ENCODE assay signal across 21 mouse cellular contexts in genomic region chr10:53470200-53470599, GRCm38 (mm10).
A peak's percentile ranks its signal among the peaks of the same experiment; 100 is the strongest.
DNase-seq lines count a peak whose midpoint lies in the region; ATAC-seq and TF ChIP-seq lines count a peak whose summit lies in the region.
"Had no signal": no experiment of that assay in that cellular context is flagged by ENCODE, and none has a peak within 500 bp of the region (broad histone marks: within the 10 kb centered on the region; RNA-seq: fewer than 3 reads in every experiment).

No protein-coding gene starts in this region.

- no peak for ATAC-seq in lung, embryonic 15.5 days (ENCODE audit: borderline replicate concordance, extremely low read depth, low FRiP score, low TSS enrichment)
- peak; percentile 82 for ATAC-seq in granulocyte monocyte progenitor cell, adult 5-6 weeks (replicated peaks; ENCODE audit: poor library complexity, severe bottlenecking)
- ATAC-seq in megakaryocyte progenitor cell, adult 5-6 weeks (replicated peaks; ENCODE audit: poor library complexity): peak; percentile 80
- ATAC-seq: activated CD4-positive, CD25-positive, alpha-beta regulatory T cell, adult 4 months; forebrain, embryonic 15.5 days had no signal

- no peaks in the 10 kb centered on the region for H3K36me3 ChIP-seq in lung, embryonic 15.5 days
- H3K36me3 ChIP-seq: embryonic facial prominence, embryonic 12.5 days; embryonic facial prominence, embryonic 15.5 days; forebrain, embryonic 12.5 days; forebrain, embryonic 15.5 days; heart, embryonic 13.5 days; hindbrain, embryonic 12.5 days; hindbrain, embryonic 15.5 days had no signal

- H3K27me3 ChIP-seq in lung, embryonic 15.5 days: no peaks in the 10 kb centered on the region
- H3K27me3 ChIP-seq: embryonic facial prominence, embryonic 12.5 days; embryonic facial prominence, embryonic 15.5 days; forebrain, embryonic 12.5 days; forebrain, embryonic 15.5 days; heart, embryonic 13.5 days; hindbrain, embryonic 12.5 days; hindbrain, embryonic 15.5 days had no signal

- H3K9ac ChIP-seq in lung, embryonic 15.5 days: no peak overlapping the region
- H3K9ac ChIP-seq: embryonic facial prominence, embryonic 12.5 days; embryonic facial prominence, embryonic 15.5 days; forebrain, embryonic 12.5 days; forebrain, embryonic 15.5 days; heart, embryonic 13.5 days; hindbrain, embryonic 12.5 days; hindbrain, embryonic 15.5 days had no signal

- H3K4me3 ChIP-seq in lung, embryonic 15.5 days: no peak overlapping the region
- no peak overlapping the region for H3K4me3 ChIP-seq in lung, adult 2 months (replicated peaks; ENCODE audit: extremely low read depth, low read depth, low read length)
- H3K4me3 ChIP-seq: embryonic facial prominence, embryonic 12.5 days; embryonic facial prominence, embryonic 15.5 days; forebrain, embryonic 12.5 days; forebrain, embryonic 15.5 days; heart, adult 2 months; heart, embryonic 10.5 days; heart, embryonic 13.5 days; hindbrain, embryonic 12.5 days; hindbrain, embryonic 15.5 days had no signal

- WGBS in lung, embryonic 15.5 days: 94% methylated on average over 3 of the region's 3 CpGs
- 82% methylated on average over 3 of the region's 3 CpGs for WGBS in lung, adult 2 months

- peaks cover 3% of the 10 kb centered on the region for H3K9me3 ChIP-seq in lung, embryonic 15.5 days
- H3K9me3 ChIP-seq: hindbrain, embryonic 15.5 days had no signal

- H3K4me1 ChIP-seq in lung, embryonic 15.5 days: peaks cover 22% of the 10 kb centered on the region
- H3K4me1 ChIP-seq in lung, adult 2 months (ENCODE audit: control insufficient read depth, insufficient read depth, low read length): peaks cover 32% of the 10 kb centered on the region
- H3K4me1 ChIP-seq: embryonic facial prominence, embryonic 12.5 days; embryonic facial prominence, embryonic 15.5 days; forebrain, embryonic 12.5 days; hindbrain, embryonic 12.5 days had no signal

- TF ChIP-seq POLR2A in lung, adult 2 months (IDR thresholded peaks at IDR 0.05; ENCODE audit: borderline replicate concordance, extremely low read depth, low read depth, low read length): no peak

- H3K27ac ChIP-seq in lung, embryonic 15.5 days: peak overlapping the region; percentile 31; the same call in 1 of the 2 replicates
- H3K27ac ChIP-seq: embryonic facial prominence, embryonic 12.5 days; embryonic facial prominence, embryonic 15.5 days; forebrain, embryonic 12.5 days; forebrain, embryonic 15.5 days; heart, embryonic 10.5 days; heart, embryonic 13.5 days; hindbrain, embryonic 12.5 days; hindbrain, embryonic 15.5 days had no signal

- no peak for DNase-seq in lung, adult 2 months
- no peak for DNase-seq in thymus, postnatal 0 days (ENCODE audit: low spot score)
- no peak for DNase-seq in adrenal gland, adult 2 months
- DNase-seq: adrenal gland, postnatal 10 days; cerebellum, adult 11 months; cerebellum, adult 2 months; cerebellum, adult 9-11 months; cerebellum, postnatal 25 days had no signal

- no peak for TF ChIP-seq CTCF in lung, adult 2 months (IDR thresholded peaks at IDR 0.05; ENCODE audit: insufficient read depth, low read length)

- no peak overlapping the region for H3K4me2 ChIP-seq in lung, embryonic 15.5 days
- H3K4me2 ChIP-seq: embryonic facial prominence, embryonic 12.5 days; embryonic facial prominence, embryonic 15.5 days; forebrain, embryonic 12.5 days; forebrain, embryonic 15.5 days; heart, embryonic 13.5 days; hindbrain, embryonic 12.5 days; hindbrain, embryonic 15.5 days had no signal
